Mouse (Mus musculus) cerebellum, adult 2 months (tissue): Measurements from ENCODE around the gene Inpp4a. TPM values are rescaled to one million over a fixed set of nuclear protein-coding genes. Genes with fewer than 3 reads are reported as not detected.

ENCODE experiments used
- DNase-seq, 2 experiments: peaks; one replicate each; pipeline ENCODE4 v3.0.0; 2021
- H3K27ac ChIP-seq: fragments of 200-500 bp; 2 replicates; pipeline ENCODE4 v1.5.1; 2012; ENCODE audit warnings: low read length, control low read depth, inconsistent platforms; ENCODE audit not compliant: insufficient read depth
- H3K27me3 ChIP-seq: fragments of 200-500 bp; 2 replicates; pipeline ENCODE4 v1.6.1; 2012; ENCODE audit warnings: inconsistent platforms, mild to moderate bottlenecking, low read length, moderate library complexity; ENCODE audit not compliant: control insufficient read depth, insufficient read depth
- H3K4me1 ChIP-seq: fragments of 200-500 bp; 2 replicates; pipeline ENCODE4 v1.6.1; 2011; ENCODE audit warnings: low read length; ENCODE audit not compliant: control insufficient read depth, insufficient read depth
- H3K4me3 ChIP-seq: fragments of 200-500 bp; replicated peaks from 2 replicates; pipeline ENCODE3; 2011; ENCODE audit warnings: mild to moderate bottlenecking, low read depth, low read length, control low read depth; ENCODE audit not compliant: insufficient read depth
- CTCF ChIP-seq: fragments of 200-500 bp; IDR thresholded peaks from 2 replicates; pipeline ENCODE4 v1.5.1; 2011; ENCODE audit warnings: low read depth, mild to moderate bottlenecking, control low read depth, low read length, moderate library complexity, borderline replicate concordance; ENCODE audit not compliant: insufficient read depth
- POLR2A ChIP-seq: fragments of 200-500 bp; IDR thresholded peaks from 2 replicates; pipeline ENCODE4 v1.6.1; 2011; ENCODE audit warnings: low read length, control low read depth, borderline replicate concordance; ENCODE audit not compliant: insufficient read depth
- WGBS: fragments of 180-500 bp; shearing (Covaris S2); methylation state at CpG from one replicate; pipeline ENCODE4 v1.1.7; 2018; 5-methylcytosine and 5-hydroxymethylcytosine counted together
- polyA plus RNA-seq: library from polyadenylated mRNA; depleted of rRNA; stranded (reverse); fragments of >200 nt; gene quantifications from 2 replicates; pipeline ENCODE4 v1.2.3, GENCODE M21; 2012

Gene Inpp4a
- polyA plus RNA-seq, 1 experiment: 94.2 TPM

- no peak for TF ChIP-seq CTCF
- TF ChIP-seq POLR2A: no peak
- no peak overlapping the region for H3K27ac ChIP-seq
- 67% methylated on average over 8 of the region's 8 CpGs for WGBS
- H3K4me1 ChIP-seq: peaks cover 16% of the 10 kb centered on the region
- H3K27me3 ChIP-seq: no peaks in the 10 kb centered on the region
- no peak for DNase-seq
- no peak overlapping the region for H3K4me3 ChIP-seq
Observed at GRCm38 (mm10) chr1:37407228-37407627, 107.6 kb downstream of the Inpp4a start.

GRCm38 (mm10) chr1:37408059-37408458, 108.4 kb downstream of the Inpp4a start:
- WGBS: 89% methylated on average over 8 of the region's 8 CpGs
- peaks cover 13% of the 10 kb centered on the region for H3K4me1 ChIP-seq
- TF ChIP-seq POLR2A: no peak
- no peak for DNase-seq
- H3K4me3 ChIP-seq: no peak overlapping the region
- H3K27me3 ChIP-seq: no peaks in the 10 kb centered on the region
- no peak overlapping the region for H3K27ac ChIP-seq

- TF ChIP-seq CTCF (no peak), POLR2A (no peak)
- Histone ChIP-seq H3K4me3 (no peak overlapping the region), H3K27ac (no peak overlapping the region), H3K27me3 (no peaks in the 10 kb centered on the region), H3K4me1 (peaks cover 13% of the 10 kb centered on the region)
- no peak for DNase-seq
- 67% methylated on average over 3 of the region's 3 CpGs for WGBS
Observed at GRCm38 (mm10) chr1:37408678-37409077, 109.0 kb downstream of the Inpp4a start.

GRCm38 (mm10) chr1:37409647-37410046, 110.0 kb downstream of the Inpp4a start:
- no peak overlapping the region for H3K4me3 ChIP-seq
- DNase-seq: peak in 1 of 2 experiments; percentile 39
- H3K4me1 ChIP-seq: peaks cover 13% of the 10 kb centered on the region
- H3K27ac ChIP-seq: peak overlapping the region; percentile 51; the same call in 1 of the 2 replicates
- H3K27me3 ChIP-seq: no peaks in the 10 kb centered on the region
- TF ChIP-seq CTCF (no peak), POLR2A (no peak)

GRCm38 (mm10) chr1:37415394-37415793, 115.7 kb downstream of the Inpp4a start:
- TF ChIP-seq POLR2A (no peak), CTCF (no peak)
- H3K27ac ChIP-seq: no peak overlapping the region
- H3K4me1 ChIP-seq: peaks cover 5% of the 10 kb centered on the region
- 89% methylated on average over 1 of the region's 1 CpGs for WGBS
- no peak overlapping the region for H3K4me3 ChIP-seq
- DNase-seq: no peak
- H3K27me3 ChIP-seq: no peaks in the 10 kb centered on the region

- 100% methylated on average over 1 of the region's 1 CpGs for WGBS
- no peak overlapping the region for H3K4me3 ChIP-seq
- DNase-seq: no peak
- no peaks in the 10 kb centered on the region for H3K27me3 ChIP-seq
- H3K4me1 ChIP-seq: no peaks in the 10 kb centered on the region
- TF ChIP-seq POLR2A (no peak), CTCF (peak; percentile 87)
- H3K27ac ChIP-seq: no peak overlapping the region
Observed at GRCm38 (mm10) chr1:37419420-37419819, 119.8 kb downstream of the Inpp4a start.

- Histone ChIP-seq H3K4me1 (peaks cover 3% of the 10 kb centered on the region; the same call in 1 of the 2 replicates), H3K27me3 (no peaks in the 10 kb centered on the region), H3K27ac (no peak overlapping the region), H3K4me3 (no peak overlapping the region)
- TF ChIP-seq CTCF (no peak), POLR2A (no peak)
- WGBS: 94% methylated on average over 8 of the region's 8 CpGs
- DNase-seq: no peak
Observed at GRCm38 (mm10) chr1:37427144-37427875, 127.6 kb downstream of the Inpp4a start.

- Histone ChIP-seq H3K27me3 (no peaks in the 10 kb centered on the region), H3K4me3 (peak overlapping the region; percentile 90), H3K4me1 (peaks cover 3% of the 10 kb centered on the region; the same call in 1 of the 2 replicates), H3K27ac (no peak overlapping the region)
- TF ChIP-seq POLR2A (no peak), CTCF (no peak)
- DNase-seq: peak in 1 of 2 experiments; percentile 25
- WGBS: 43% methylated on average over 2 of the region's 2 CpGs
Observed at GRCm38 (mm10) chr1:37428911-37429310, 129.2 kb downstream of the Inpp4a start.
